Mouse (Mus musculus): Measurements from ENCODE around the gene Sall2.

The Sall2 gene

DNA sequence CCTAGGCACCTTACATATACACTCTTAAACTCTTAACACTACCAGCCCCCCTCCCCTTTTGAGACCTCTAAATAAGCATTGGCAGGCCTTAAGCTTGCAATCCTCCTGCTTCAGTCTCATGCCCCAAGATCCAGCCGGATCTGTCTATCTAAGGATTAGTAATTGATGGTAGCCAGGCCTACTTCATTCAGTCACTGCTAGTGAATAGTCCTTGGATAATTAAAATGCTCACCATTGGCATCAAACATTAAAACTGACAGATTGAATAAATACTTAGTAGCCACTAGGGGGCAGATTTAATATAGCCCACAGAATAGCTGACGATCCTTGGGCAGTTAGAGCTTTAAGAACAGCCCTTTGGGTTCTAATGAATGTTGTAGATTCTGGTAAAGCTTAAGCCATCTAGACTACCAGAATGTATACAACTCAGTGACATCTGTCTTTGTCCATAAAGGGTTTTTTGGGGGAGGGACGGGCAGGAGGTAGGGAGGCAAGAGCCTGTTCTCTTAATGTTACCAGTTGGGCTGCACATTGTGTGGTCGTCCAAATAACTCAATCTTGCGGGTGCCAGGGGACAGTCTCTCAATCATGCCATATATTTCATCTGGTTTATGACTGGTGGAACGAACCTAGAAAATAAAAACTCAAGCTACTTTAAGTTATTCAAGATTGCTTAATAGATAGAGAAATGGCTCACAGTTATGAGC is 32.9 kb downstream of the Sall2 start:
- DNase-seq = no peak

DNA sequence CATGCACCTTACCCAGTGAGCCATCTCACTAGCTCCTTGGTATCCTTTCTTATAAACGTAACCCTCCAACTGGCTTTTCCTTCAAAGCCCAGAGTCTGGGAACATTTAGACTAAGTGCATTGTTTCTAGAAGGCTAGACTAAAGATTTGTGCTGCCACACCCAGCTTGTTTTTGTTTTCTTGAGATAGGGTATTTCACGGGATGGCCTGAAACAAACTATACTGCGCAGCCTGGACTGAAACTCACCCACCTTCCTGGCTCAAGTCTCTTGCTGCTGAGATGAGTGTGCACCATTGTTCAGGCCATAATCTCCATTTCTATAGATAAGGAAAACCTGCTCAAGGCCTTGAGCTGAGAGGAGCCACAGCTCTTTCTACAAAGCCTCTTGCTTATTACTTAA is 44.4 kb downstream of the Sall2 start:
- no peak for DNase-seq

DNA sequence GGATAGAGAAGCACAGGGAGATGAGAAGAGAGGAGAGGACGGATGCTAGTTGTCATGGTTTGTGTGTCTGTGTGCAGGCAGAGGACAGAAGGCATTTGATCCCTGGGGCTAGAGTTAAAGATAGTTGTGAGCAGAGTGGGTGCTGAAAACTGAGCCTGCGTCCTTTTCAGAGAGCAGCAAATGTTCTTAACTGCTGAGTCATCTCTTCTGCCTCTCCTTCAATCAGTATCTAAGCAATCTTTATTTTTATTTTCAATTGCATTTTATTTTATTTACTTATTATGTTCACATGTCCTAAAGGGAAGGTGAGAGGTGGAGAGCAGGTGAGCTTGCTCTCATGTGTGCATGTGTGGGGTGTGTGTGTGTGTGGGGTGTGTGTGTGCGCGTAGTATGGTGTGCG is 44.9 kb downstream of the Sall2 start:
- no peak for DNase-seq

DNA sequence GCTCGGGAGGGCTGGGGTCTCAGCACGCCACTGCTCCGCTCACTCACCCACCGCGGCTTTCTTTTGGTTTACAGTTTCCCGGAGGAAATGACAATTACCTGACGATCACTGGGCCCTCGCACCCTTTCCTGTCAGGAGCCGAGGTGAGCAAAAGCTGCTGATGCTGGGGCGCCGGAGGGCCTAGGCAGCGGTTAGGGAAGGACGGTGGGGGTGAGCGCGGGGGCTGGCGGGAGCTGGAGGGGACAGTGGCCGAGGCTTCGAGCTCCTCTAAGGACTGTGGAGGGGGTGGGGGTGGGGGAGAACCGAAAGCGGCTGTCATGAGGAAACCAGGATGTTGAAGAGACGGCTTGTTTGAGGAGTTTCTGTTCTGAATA is 48.8 kb downstream of the Sall2 start:
- DNase-seq = no peak

DNA sequence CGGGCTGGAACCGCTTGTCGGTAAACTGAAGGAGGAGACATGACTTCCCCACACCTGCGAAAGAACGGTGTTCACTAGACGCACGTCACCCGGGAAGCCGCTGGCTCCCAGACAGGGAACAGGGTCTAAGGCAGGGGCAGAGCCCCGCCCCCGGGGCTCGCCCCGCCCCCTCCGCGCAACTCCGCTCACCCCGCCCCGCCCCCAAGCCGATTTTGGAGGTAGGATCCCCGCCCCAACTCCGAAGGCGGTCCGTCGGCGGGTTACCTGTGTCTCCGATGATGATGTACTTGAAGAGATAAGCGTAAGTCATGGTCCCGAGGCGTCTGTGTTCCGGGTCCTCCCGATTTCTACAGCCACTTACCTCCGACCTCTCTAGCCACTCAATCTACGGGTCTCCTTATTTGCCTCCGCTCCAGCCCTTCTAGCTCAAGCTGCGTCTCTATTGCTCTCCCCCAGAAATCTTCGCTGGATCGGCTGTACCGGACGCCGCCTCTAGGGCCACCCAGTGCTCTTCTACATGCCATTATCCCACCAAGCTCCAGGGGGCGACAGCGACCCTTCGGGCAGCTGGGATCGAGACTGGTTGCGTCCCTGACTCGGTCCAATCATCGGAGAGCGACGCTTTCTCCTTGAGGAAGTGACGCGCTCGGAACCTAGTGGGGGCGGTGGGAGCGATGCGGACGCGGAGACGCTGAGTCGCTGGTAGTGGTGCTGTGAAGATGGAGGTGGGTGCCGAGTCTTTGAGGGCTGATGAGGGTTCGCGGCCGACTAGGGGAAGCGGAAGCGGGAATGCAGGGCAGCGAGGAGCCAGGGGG is 49.4 kb downstream of the Sall2 start, which contains the start of the genes Tox4 and Rab2b:
Gene Tox4 (plus strand): TSS at position 215 of the 815 bp plus-strand sequence.
Gene Rab2b (minus strand): TSS at position 614 of the 815 bp plus-strand sequence.
- peak; percentile 99 for DNase-seq

DNA sequence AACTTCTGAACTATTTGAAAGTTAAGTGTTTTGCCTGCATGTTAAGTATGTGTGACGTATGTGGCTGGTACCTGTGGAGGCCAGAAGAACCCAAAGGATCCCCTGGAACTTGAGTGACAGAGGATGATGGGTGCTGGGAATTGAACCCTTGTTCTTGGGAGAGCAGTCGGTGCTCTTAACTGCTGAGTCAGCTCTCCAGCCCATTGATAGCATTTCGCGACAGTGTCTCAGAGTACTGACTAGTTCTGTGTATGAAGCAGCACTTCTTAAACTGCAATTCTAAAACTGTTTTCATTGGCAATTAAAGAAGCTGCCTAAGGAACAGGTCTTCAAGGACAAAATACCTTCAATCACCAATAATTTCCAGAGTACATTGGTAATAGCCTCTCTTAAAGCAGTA is 51.4 kb downstream of the Sall2 start:
- no peak for DNase-seq

DNA sequence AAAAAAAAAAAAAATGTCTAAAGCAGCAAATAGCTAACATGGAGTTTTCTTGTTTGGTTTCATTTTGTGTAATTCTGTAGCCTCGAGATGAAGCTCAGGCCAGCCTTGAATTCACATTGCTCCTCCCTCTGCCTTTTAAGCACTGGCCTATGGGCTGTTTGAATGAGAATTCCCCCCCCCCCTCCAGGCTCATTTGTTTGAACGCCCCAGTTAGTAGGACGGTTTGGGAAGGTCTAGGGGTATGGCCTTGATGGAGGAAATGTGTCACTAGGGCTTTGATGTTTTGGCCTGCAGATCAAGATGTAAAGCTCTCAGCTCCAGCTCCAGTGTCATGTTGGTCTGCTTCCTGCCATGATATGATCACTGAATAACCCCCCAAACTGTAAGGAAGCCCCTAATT is 55.8 kb downstream of the Sall2 start:
- DNase-seq = no peak
